Mouse (Mus musculus): Measurements from ENCODE around the gene Gm28551. TPM values are rescaled to one million over a fixed set of nuclear protein-coding genes. Genes with fewer than 3 reads are reported as not detected.
"Not testable (repeated sequence)": the region's sequence is repeated elsewhere in the genome, so short reads cannot be mapped to it uniquely, and the experiment has no call there.

Gene Gm28551
- total RNA-seq (2014; fragmentation: Nextera tagmentation): not detected in 2 replicates
- total RNA-seq (2017): 0.82 TPM in 1 of 2 replicates, not detected in the other

DNA sequence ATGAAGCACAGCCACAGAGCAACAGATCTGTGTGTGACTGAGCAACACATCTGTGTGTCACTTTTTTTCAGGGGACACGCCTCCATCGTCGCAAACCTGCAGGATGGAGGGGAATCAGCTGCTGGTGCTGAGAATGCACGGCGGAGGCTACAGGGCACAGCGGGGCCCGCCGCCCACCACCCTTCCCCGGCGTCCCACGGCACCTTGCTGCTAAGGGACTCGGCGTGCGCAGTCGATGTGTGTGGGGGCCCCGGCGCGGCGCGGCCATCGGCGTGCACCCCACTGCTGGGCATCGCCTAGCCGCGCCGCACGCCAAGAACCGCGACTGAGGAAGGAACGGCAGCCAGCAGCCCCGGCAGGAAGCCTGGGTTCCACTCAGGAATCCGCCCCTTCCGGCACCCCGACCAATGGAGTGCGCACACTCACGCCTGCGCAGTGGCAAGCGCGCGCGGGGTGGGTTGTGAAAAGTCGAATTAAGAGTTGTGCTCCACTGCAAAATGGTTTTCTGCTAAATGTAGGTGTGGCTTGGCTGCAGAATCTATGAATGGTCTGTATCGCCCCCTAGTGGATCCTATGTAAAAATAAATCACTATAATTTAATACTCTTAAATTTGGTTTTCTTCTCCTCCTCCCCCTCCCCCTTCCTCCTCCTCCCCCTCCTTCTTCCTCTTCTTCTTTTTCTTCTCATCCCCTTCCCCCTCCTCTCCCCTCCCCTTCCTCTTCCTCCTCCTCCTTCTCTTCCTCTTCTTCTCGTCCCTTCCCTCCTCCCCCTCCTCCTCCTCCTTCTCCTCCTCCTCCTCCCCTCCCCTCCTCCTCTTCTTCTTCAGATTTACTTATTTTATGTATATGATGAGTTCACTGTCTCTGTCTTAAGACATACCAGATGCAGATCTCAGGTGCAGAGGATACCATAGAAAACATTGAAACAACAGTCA lies at the start of gene Gm28551, which contains the start of the genes Asdurf and Asnsd1:
TSS of gene Gm28551 (minus strand) at position 341 of the 935 bp plus-strand sequence.
TSS of gene Asdurf (minus strand) at position 293 of the 935 bp plus-strand sequence.
TSS of gene Asnsd1 (minus strand) at position 426 of the 935 bp plus-strand sequence.
- ATAC-seq (replicated peaks; ENCODE audit: poor library complexity, severe bottlenecking): peak; percentile 99

DNA sequence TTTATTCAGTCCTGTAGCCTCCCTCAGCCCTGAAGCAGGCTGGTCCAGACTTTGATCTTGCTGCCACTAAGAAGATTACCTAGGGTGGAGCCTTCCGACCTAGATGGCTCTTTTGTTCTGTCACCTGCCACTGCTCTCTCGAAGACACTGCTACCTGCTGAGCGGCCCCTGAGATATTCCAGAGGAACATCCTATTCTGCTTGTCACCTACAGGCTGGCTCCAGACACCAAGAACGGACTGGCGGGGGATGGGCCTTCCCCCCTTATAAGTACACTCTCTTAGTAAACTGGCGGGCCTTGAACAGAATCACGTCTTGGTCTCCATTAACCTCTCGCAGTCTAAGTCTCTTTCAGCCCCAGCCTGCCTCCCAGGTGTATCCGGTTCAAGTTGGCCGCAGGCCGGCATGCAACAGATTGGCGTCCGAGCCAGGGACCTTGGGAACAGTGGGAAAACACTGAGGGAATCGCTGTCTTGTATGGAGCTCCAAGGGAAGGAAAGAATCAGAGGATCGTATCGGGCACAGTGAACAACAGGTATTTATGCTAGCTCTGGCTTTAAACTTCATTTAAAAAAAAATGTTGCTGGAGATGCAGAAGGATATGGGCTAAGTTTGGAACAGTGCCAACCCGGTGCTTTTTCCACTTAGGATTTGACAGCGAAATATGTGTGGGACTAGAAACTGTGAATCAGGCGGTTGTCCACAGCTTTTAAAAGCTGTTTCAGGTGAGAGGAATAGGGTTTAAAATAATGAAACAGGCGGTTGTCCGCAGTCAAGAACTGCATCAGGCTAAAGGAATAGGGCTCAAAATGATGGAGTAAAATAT lies 41.7 kb upstream of the Gm28551 start:
- not testable (repeated sequence) for ATAC-seq (replicated peaks; ENCODE audit: poor library complexity, severe bottlenecking)

DNA sequence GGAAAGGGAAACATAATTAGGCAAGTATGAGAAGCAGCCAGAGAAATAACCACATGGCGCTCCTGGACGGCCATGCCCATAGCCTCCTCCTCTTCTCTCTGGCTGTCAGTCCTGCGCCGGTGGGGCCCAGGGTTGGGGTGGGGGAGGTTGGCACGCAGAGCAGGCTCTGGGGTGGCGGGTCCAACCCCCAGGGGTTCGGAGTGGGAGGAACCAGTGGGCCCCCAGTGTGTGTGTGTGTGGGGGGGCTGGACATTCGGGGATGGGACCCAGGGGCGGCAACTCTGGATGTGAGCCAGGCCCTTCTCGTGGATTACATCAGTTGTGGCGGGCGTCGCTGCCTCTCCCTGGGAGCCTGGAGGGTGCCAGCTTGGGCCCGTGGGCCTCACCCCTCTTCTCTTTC lies 36.3 kb upstream of the Gm28551 start:
- ATAC-seq (replicated peaks; ENCODE audit: poor library complexity, severe bottlenecking): no peak

DNA sequence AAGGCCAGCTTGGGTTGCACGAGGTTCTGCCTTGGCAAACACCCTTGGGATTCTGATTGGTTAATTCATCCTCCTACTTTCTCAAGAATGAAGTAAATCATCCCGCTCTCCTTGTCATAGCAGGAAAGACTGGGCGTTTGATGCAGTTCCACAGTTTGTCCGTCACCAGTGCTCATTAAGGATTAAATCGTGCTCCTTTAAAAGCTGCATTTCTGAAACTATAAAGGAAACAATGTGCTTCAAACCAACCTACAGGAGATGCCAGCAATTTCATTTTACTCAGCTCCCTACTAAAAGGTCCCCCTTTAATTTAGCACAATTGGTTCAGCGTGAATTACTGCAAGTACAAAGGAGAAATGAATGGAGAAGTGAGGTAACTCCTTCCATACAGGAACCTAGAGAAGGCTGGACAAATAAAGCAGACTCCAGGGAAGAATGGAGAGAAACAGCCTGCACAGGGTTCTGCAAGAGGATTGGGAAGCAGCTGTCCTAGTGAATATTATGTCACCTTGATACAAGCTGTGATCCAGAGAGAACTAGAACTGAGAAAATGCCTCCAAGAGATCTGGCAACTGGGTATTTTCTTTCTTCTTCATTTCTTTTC lies 31.7 kb upstream of the Gm28551 start:
- no peak for ATAC-seq (replicated peaks; ENCODE audit: poor library complexity, severe bottlenecking)

DNA sequence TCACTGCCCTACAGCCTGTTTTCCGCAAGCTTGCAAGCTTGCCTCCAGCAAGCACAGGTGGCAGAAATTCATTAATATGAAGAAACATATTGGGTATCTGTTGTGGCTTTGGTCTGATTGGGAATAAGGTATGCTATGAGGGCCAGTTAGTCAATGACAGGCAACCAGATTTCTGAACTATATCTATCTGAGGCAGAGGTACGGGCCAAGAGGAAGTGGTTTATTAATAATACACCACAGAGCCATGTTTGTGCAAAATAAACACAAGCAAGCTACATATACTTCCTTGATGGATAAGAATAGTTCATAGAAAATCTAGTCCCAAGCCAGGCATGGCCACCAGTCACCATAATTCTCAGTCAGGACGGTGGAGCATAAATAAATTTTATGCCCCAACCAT lies 25.3 kb upstream of the Gm28551 start:
- ATAC-seq (replicated peaks; ENCODE audit: poor library complexity, severe bottlenecking): no peak

DNA sequence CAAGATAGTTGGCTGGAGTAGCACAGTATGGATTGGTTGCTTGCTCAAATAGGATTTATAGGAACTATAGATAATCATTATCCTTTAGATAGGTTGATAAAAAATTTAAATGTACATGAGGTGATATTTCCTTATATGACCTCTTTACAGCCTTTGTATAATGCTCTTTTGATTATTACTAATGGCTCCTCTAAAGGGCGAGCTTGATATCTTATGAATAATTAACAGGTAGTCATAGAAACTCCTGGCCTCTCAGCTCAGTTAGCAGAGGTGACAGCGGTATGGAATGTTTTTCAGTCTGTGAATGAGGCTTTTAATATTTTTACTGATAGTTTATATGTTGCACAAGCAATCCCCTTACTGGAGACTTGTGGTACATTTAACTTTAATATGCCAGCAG lies 23.5 kb upstream of the Gm28551 start:
- ATAC-seq (replicated peaks; ENCODE audit: poor library complexity, severe bottlenecking): not testable (repeated sequence)

DNA sequence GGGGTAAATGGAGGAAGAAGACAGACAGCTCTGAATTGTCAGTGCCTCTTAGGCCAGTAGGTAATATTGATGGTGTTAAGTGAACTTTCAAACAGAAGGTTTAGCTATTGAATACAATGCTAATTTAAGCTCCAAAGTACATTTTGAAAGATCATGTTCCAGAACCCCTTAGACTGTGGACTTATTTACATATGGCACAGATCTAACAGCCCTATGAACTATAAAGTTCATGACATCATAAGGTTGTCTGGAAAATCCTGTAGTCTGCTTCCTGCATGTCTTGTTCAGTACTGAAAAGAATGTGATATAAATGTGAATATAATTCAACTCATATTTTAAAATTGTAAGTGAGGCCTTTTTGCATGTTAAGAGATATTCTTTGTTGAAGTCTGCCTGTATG lies 6.5 kb upstream of the Gm28551 start:
- no peak for ATAC-seq (replicated peaks; ENCODE audit: poor library complexity, severe bottlenecking)

DNA sequence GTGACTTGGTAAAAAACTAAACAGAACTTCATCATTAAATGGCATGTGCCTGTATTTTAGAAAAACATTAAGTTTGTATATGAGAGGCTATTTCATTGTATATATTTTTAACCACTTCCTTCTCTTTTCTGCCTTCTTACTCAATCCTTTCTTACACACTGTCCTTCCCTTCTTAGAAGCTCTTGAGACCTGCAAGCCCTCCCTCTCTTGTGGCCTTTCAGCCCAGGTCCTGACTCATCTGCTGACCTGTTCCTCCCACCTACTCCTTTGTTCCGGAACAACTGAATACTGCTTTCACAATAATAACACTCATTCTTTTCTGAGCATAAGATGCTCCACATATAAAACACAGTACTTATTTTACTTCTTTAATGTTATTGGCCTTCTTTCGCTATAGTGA lies 11.4 kb downstream of the Gm28551 start:
- peak; percentile 100 for ATAC-seq (replicated peaks; ENCODE audit: poor library complexity, severe bottlenecking)

DNA sequence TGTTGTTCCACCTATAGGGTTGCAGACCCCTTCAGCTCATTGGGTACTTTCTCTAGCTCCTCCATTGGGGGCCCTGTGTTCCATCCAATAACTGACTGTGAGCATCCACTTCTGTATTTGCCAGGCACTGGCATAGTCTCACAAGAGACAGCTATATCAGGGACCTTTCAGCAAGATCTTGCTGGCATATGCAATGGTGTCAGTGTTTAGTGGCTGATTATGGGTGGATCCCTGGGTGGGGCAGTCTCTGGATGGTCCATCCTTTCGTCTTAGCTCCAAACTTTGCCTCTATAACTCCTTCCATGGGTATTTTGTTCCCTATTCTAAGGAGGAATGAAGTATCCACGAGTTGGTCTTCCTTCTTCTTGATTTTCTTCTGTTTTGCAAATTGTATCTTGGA lies 15.1 kb downstream of the Gm28551 start:
- ATAC-seq (replicated peaks; ENCODE audit: poor library complexity, severe bottlenecking): not testable (repeated sequence)

DNA sequence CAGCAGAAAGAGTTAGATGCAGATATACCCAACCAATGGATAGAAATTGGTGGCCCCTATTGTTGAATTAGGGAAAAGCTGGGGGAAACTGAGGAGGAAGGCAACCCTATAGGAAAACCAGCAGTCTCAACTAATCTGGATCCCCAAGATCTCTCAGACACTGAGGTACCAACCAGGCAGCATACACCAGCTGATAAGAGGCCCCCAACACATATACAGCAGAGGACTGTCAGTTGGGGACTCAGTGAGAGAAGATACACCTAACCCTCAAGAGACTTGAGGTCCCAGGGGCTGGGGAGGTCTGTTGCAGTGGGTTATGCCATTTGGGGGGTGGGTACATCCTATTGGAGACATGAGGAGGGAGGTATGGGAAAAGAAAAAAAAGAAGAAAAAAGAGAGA lies 17.0 kb downstream of the Gm28551 start:
- no peak for ATAC-seq (replicated peaks; ENCODE audit: poor library complexity, severe bottlenecking)

DNA sequence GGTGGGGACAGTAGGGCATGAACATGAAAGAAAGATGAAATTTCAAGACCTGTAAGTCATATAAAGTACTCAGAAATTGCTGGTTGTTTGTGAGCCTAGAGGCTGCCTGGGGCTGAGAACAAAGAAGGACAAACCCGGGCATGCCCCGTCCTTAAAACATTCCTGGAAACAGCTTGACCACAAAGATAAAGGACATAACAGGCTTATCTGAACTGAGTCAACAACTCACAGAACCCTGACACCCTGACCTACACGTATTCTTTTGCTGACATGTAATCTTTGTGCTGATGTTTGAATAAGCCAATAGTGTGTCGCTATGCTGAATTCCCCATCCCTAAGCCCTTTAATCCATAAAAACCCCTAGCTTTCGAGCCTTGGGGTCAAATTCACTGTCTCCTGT lies 18.9 kb downstream of the Gm28551 start:
- not testable (repeated sequence) for ATAC-seq (replicated peaks; ENCODE audit: poor library complexity, severe bottlenecking)

DNA sequence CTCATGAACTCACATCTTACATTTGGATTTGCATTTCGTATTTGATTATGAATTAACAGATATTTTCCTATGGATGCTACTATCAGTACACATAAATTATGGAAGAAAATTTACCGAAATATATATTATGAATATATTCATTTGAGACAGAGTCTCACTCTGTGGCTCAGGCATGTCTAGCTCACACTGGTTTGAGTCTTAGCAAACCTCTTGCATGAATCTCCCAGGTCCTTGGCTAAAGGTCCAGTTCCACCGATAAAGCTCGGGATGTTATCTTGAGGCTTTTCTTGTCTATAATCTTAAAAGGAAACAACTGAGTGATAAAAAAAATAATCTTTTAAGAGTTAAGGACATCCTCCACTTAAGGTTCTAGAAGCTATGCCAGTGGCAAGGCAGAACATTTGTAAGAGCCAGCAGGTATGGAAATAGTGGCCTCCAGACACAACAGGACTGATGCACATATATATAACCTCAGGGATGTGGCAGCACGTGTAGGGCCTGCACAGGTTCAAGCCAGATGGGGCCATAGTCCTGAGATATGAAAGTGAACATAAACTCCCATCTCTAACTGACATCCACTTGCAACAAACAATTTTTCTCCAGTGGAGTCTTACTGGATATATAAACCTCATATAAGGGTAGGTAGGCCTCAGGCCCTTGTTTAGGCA lies 27.5 kb downstream of the Gm28551 start:
- ATAC-seq (replicated peaks; ENCODE audit: poor library complexity, severe bottlenecking): no peak

DNA sequence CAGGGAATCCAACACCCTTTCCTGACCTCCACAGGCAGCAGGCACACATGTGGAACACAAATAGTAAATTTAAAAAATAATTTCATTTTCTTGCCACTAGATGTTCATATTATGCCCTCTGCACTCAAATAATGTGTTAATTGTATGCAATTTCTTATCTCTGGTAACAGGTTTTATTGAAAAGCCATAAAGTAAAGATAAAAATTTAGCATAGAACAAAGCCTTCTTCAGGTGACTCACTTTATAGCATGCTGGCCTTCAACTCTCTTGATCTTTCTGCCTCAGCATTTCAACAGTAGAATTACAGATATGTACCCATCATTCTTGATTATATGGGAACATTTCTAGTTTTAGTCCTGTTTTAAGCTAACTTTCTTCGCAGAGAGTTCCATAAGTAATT lies 28.2 kb downstream of the Gm28551 start:
- ATAC-seq (replicated peaks; ENCODE audit: poor library complexity, severe bottlenecking): no peak

DNA sequence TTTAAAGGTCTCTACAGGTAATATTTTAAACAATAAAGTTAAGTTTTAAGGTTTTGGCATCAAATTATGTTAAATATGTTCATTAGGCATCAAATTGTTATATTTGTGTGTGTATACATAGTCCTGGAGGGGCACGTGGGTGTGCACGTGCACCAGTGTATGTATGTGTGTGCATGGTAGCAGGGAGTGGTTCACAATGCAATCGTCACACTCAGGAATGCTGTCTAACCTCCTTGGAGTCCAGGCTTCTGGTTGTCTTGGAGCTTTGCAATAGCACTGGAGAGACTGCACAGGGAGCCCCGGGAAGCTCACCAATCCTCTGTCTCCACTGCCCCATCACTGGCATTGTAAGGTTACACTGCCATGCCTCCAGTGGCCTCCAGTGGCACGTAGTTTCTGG lies 29.2 kb downstream of the Gm28551 start:
- ATAC-seq (replicated peaks; ENCODE audit: poor library complexity, severe bottlenecking): no peak

DNA sequence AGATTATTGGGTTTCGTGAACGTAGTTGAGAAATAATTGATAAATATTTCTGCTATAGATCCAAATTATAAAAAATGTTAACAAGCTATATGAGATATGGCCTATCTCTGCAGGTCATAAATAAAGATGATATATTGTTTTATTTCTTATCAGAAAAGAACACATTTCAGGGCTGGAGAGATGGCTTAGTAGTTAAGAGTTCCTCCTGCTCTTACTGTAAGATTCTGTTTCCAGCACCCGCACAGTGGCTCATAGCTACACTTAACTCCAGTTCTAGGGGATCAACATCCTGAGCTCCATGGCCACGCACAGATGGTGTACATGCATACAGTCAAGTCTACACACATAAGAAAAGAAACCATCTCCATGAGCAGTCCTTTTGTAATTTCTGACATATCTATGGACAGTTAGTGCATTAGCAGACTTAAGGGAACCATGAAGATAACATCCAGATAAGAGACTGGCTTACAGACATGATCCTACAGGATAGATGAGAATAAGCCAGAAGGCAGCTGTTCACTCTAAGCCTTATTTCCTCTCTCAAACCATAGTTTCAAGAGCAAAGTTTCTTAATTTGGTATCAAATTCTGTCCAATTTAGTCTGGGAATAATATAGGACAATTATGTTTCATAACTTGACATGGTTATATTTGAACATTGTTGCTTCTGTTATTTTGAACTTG lies 30.7 kb downstream of the Gm28551 start:
- no peak for ATAC-seq (replicated peaks; ENCODE audit: poor library complexity, severe bottlenecking)

DNA sequence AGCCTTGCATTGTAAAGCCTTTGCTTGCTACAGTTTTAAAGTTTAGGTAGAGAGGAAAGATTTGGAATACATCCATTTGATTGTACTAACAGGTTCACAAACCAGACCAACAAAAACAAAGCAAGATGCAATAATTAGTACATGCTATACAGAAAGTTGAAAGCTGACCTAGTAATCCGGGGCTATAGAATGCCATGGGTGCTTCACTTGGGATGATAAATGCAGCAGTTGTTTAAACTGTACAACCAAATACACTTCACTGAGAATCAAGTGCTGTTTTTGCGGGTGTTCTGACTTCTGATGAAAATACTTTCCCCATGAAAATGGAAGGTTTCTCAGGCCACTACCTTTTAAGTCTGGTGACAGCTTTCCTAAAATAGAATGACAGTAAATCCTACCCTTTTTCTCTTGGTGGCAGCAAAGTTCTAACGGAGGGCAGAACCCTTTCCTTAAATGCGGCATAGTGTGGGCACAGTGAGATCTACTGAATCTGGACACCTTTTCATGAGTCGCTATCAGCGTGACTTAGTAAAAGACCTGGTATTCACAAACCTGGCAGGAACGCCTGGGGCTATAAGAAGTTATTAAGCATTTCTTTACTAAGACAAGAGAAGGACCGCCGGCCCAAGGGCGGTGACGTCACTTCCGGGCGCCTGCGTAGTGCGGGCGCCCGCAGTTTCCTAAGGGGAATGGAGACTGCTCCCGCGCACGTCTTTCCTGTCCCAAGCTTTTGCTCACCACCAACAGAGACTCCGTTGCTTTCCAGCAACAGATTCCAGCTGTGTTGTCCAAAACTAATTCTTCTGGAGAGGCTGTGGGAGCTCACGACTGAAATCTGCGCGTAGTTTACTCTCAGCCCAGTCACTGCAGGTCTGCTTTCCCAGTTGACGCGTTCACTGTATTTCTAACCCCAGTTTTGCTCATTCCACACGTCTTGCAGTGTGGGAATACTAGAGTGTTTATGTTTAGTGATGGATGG lies 39.2 kb downstream of the Gm28551 start, which contains the start of gene Osgepl1:
TSS of gene Osgepl1 (plus strand) at position 636 of the 979 bp plus-strand sequence.
- ATAC-seq (replicated peaks; ENCODE audit: poor library complexity, severe bottlenecking): peak; percentile 97

DNA sequence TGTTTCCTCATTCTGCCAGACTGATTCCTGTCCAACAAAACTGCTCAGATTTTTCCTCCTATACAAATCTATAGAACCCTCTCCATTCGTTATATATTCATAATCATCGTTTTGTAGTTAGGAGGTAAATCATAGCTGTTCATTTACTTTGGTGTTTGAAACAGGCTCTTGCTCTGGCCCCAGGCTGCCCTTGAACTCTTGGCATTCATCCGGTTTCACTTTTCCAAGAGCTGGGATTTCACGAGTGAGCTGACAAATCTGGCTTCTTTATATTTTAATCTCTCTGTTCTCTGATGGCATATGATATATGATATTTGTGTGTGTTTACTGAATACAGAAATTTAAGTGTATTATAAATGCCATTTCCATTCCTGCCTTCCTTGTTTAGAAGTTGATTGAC lies 52.0 kb downstream of the Gm28551 start:
- ATAC-seq (replicated peaks; ENCODE audit: poor library complexity, severe bottlenecking): no peak
